Mouse (Mus musculus) E14TG2a.4 (cell line): Measurements from ENCODE around the gene Trappc4.
A peak's percentile ranks its signal among the peaks of the same experiment; 100 is the strongest.
"Not testable (repeated sequence)": the region's sequence is repeated elsewhere in the genome, so short reads cannot be mapped to it uniquely, and the experiment has no call there.

Experiments
- H3K27me3 ChIP-seq: 2 replicates; pipeline ENCODE4 v1.6.1; 2014; ENCODE audit warnings: low read length, control low read depth; ENCODE audit not compliant: insufficient read depth
- H3K36me3 ChIP-seq: 2 replicates; pipeline ENCODE4 v1.6.1; 2014; ENCODE audit warnings: low read length, control low read depth; ENCODE audit not compliant: insufficient read depth
- H3K4me1 ChIP-seq: replicated peaks from 2 replicates; pipeline ENCODE4 v1.6.1; 2014; ENCODE audit warnings: low read depth, low read length, control low read depth
- H3K4me3 ChIP-seq: replicated peaks from 2 replicates; pipeline ENCODE4 v1.5.1; 2014; ENCODE audit warnings: mild to moderate bottlenecking, low read length
- H3K9me3 ChIP-seq: 2 replicates; pipeline ENCODE4 v1.6.1; 2014; ENCODE audit warnings: low read length, control low read depth
- CTCF ChIP-seq: conservative IDR thresholded peaks from 2 replicates; pipeline ENCODE4 v1.5.1; 2014; ENCODE audit warnings: low read length
- NANOG ChIP-seq: IDR thresholded peaks from 2 replicates; pipeline ENCODE4 v1.6.1; 2014; ENCODE audit warnings: borderline replicate concordance, low read length, mixed read lengths
- POU5F1 ChIP-seq: IDR thresholded peaks from 2 replicates; pipeline ENCODE4 v1.6.1; 2014; ENCODE audit warnings: low read length, borderline replicate concordance

The Trappc4 gene

DNA sequence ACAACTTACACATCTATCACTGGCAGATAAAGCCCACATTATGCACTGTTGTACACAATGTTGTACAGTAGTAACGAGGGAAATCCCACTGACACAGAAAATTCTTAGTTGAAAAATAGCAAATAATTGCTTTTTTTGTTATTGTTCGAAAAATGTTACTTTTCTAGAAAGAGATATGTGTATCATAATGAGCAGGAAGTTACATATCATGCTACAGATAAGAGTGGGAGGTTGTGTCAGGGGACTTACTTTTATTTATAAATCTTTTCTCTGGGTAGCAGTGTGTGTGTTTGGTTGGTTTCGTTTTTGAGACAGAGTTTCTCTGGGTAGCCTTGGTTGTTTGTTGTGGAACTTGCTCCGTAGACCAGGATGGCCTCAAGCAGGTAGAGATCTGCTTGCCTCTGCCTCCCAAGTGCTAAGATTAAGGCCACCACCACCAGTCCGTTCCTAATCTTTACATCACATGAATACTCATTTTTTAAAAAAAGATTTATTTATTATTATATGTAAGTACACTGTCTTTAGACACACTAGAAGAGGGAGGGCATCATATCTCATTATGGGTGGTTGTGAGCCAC is 29.2 kb downstream of the Trappc4 start:
- TF ChIP-seq NANOG (no peak), POU5F1 (no peak), CTCF (no peak)
- Histone ChIP-seq H3K4me1 (peaks cover 52% of the 10 kb centered on the region), H3K27me3 (no peaks in the 10 kb centered on the region), H3K36me3 (peaks cover 56% of the 10 kb centered on the region), H3K9me3 (no peaks in the 10 kb centered on the region), H3K4me3 (peak overlapping the region; percentile 98)

DNA sequence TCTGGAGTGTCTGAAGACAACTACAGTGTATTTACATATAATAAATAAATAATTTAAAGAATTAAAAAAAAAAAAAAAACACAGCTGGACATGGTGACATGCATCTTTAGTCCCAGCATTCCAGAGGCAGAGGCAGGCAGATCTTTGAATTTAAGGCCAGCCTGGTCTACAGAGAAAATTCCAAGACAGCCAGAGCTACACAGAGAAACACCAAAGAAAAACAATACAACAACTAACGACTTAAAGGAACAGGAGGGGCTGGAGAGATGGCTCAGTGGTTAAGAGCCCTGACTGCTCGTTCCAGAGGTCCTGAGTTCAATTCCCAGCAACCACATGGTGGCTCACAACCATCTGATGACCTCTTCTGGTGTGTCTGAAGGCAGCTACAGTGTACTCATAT is 30.1 kb downstream of the Trappc4 start:
- H3K27me3 ChIP-seq, H3K9me3 ChIP-seq: not testable (repeated sequence)
- H3K4me1 ChIP-seq = peaks cover 44% of the 10 kb centered on the region
- H3K4me3 ChIP-seq = peak overlapping the region; percentile 98; the same call in 1 of the 2 replicates
- H3K36me3 ChIP-seq = peaks cover 47% of the 10 kb centered on the region

DNA sequence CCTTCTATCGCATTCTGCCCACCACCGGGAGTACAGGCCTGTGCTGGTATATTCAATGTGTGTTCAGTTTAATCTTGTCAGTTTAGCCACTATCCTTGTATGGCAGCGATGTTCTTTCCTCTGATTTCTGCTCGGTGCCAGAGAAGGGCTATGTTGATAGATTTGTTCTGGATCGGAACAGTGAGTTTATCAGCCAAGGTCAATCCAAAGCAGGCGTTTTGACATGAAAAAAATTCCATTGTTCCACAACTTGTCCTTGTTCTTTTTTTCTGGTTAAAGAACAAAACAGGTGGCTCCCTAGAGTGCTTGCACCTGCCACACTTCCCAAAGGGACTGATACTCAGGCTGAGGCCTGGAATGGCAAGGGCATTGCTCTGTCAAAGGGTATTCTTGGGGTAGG is 31.3 kb downstream of the Trappc4 start:
- Histone ChIP-seq H3K36me3 (peaks cover 35% of the 10 kb centered on the region), H3K4me1 (peaks cover 34% of the 10 kb centered on the region), H3K27me3 (no peaks in the 10 kb centered on the region), H3K9me3 (no peaks in the 10 kb centered on the region), H3K4me3 (no peak overlapping the region)
- TF ChIP-seq CTCF (no peak), POU5F1 (no peak), NANOG (no peak)

GRCm38 (mm10) chr9:44373386-44373785 is 34.0 kb downstream of the Trappc4 start:
- peaks cover 20% of the 10 kb centered on the region for H3K4me1 ChIP-seq
- no peaks in the 10 kb centered on the region for H3K27me3 ChIP-seq
- peaks cover 25% of the 10 kb centered on the region for H3K36me3 ChIP-seq
- no peak overlapping the region for H3K4me3 ChIP-seq
- H3K9me3 ChIP-seq = no peaks in the 10 kb centered on the region
- no peak for TF ChIP-seq NANOG
- TF ChIP-seq POU5F1 = no peak
- no peak for TF ChIP-seq CTCF

DNA sequence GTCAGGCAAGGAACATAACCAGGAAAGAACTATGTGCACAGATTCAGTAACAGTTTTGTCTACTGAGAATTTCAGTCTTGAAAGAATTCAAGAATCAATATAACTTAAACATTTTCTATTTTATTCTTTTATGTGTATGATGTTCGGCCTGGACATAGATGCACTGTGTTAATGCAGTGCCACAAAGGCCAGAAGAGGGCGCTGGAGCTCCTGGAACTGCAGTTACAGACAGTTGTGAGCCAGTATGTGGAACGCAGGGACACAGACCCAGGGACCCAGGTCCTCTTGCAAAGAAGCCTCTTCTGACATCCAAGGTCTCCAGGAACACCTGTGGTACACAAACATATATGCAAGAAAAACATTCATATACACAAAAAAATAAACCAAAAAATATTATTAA is 42.9 kb downstream of the Trappc4 start:
- no peak for TF ChIP-seq NANOG
- TF ChIP-seq POU5F1 = no peak
- peak; percentile 81 for TF ChIP-seq CTCF
- peaks cover 6% of the 10 kb centered on the region for H3K36me3 ChIP-seq
- no peaks in the 10 kb centered on the region for H3K9me3 ChIP-seq
- H3K4me1 ChIP-seq = peaks cover 19% of the 10 kb centered on the region
- H3K4me3 ChIP-seq = no peak overlapping the region
- no peaks in the 10 kb centered on the region for H3K27me3 ChIP-seq

DNA sequence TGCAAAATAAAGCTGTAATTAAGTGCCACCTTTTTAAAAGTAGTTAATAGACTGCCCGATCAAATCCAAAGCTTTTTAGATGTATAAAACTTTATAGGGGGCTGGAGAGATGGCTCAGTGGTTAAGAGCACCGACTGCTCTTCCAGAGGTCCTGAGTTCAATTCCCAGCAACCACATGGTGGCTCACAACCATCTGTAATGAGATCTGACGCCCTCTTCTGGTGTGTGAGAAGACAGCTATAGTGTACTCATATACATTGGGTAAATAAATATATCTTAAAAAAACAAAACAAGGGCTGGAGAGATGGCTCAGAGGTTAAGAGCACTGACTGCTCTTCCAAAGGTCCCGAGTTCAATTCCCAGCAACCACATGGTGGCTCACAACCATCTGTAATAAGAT is 45.5 kb downstream of the Trappc4 start:
- peaks cover 19% of the 10 kb centered on the region for H3K4me1 ChIP-seq
- peak overlapping the region; percentile 97 for H3K4me3 ChIP-seq
- not testable (repeated sequence) for H3K9me3 ChIP-seq, H3K27me3 ChIP-seq
- peaks cover 32% of the 10 kb centered on the region for H3K36me3 ChIP-seq

- Histone ChIP-seq H3K27me3 (no peaks in the 10 kb centered on the region), H3K4me3 (peak within 1 kb of the TSS; percentile 97), H3K9me3 (no peaks in the 10 kb centered on the region), H3K36me3 (peaks cover 37% of the 10 kb centered on the region), H3K4me1 (peaks cover 19% of the 10 kb centered on the region)
- no peak for TF ChIP-seq POU5F1
- no peak for TF ChIP-seq NANOG
- no peak for TF ChIP-seq CTCF
Observed at GRCm38 (mm10) chr9:44361190-44361917, 46.0 kb downstream of the Trappc4 start, which contains the start of gene Vps11. Vps11 (minus strand) TSS chr9:44361670.

GRCm38 (mm10) chr9:44357207-44357606 is 50.2 kb downstream of the Trappc4 start:
- TF ChIP-seq NANOG = no peak
- TF ChIP-seq POU5F1 = no peak
- peak; percentile 28; the same call in 1 of the 2 replicates for TF ChIP-seq CTCF
- Histone ChIP-seq H3K4me3 (no peak overlapping the region), H3K27me3 (no peaks in the 10 kb centered on the region), H3K4me1 (peaks cover 31% of the 10 kb centered on the region), H3K36me3 (peaks cover 79% of the 10 kb centered on the region), H3K9me3 (no peaks in the 10 kb centered on the region)
